Mouse (Mus musculus): ENCODE measurements around the gene Tssk6.

Tssk6 gene

GRCm38 (mm10) chr8:69902163-69903062 is at the start of gene Tssk6, which contains the start of the genes Ndufa13 and Yjefn3:
Gene Tssk6, plus strand, starts transcription at chr8:69902184.
Gene Ndufa13, minus strand, starts transcription at chr8:69902558.
Gene Yjefn3, minus strand, starts transcription at chr8:69902712.
- peak in 1 of 2 experiments; percentile 51 for DNase-seq

- peak in 1 of 2 experiments; percentile 20 for DNase-seq
These were observed 48.1 kb upstream of the Tssk6 start for GRCm38 (mm10) chr8:69853869-69854268.

DNA sequence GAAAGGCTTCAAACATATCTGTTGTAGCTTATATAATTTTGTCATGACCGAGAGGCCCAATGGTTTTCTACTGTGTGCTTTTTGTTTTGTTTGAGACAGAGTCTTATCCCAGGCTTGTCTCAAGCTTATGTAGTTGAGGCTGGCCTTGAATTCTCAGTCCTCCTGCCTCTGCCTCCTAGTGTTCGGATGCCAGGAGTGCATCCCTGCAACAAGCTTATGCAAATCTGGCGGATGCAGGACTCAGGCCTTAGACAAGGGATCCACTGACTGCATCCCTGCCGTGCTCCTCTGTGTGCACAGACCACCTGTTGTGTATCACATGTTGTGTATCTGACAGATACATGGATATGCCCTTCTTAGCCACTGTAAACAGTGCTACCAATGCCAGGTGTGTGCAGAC is 41.2 kb upstream of the Tssk6 start:
- peak in 1 of 2 experiments; percentile 28 for DNase-seq

DNA sequence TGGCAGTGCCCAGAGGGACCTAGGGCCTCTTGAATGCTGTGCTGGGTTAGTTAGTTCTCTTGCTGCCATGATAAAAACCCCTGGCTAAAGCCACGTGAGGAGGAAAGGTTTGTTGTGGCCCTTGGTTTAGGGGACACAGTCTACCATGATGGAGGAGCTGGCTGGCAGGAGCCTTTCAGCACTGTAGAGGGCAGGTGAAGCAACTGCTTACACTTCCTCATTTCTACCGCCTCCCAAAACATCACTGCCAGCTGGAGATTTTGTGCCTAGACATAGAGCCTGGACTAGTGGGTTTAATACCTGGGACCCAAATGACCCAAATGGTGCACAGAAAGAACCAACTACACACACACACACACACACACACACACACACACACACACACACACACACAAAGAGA is 40.7 kb upstream of the Tssk6 start:
- no peak for DNase-seq

DNA sequence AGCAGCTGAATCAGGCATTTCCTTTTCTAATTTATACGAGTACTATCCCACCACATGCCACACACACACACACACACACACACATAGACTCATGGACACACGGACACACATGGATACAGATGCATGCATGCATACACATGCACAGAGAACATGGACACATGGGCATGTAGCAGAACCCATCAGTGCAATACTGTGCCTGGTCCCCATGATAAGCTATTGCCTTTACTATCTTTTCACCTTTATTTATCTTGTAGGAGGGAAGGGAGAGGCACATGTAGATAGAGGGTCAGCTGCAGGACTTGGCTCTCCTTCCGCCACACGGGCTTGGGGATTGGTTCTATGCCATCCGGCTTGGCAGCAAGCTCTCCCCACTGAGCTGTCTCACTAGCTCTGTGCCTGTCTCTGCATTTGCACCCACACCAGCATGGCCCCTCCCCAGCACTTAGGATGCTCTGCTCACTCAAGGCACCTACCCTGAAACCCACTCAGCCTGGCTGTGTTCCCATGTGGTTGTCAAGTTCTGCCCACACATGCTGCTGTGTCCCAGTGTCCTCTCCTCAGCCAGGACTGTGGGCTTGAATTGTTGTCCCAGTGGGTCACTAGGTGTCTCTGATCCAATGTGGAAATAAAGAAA is 38.5 kb upstream of the Tssk6 start:
- no peak for DNase-seq

GRCm38 (mm10) chr8:69864180-69864579 is 37.8 kb upstream of the Tssk6 start:
- no peak for DNase-seq

DNA sequence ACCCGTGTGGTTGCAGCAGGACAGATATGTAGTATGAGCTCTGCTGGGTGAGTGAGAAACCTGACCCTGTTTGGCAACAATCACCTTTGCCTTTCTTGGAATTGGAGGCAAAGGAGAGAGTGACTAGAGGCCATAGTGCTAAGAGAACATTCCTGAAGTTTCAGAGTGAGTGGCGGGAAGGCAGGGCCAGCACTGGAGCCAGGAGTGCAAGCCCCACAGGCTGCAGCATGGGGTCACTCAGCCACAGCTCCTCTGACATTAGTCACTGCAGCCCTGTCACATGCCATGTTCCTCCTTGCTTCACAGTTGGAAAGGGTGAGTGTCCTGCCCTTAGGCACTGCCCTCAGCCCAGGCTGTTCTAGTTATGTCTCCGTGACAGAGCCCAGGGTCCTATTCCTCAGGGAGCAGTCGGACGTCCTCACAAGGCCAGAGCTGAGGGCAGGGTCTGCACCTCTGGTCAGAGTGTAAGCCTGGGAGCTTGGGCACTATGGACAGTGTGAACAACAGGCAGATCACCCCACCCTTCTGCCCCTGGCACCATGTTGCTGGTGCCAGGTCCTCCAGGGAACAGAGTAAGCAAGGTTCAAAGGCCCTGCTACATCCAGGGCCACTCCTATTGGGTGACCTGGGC is 34.2 kb upstream of the Tssk6 start:
- peak; percentile 43 to 48 for DNase-seq

DNA sequence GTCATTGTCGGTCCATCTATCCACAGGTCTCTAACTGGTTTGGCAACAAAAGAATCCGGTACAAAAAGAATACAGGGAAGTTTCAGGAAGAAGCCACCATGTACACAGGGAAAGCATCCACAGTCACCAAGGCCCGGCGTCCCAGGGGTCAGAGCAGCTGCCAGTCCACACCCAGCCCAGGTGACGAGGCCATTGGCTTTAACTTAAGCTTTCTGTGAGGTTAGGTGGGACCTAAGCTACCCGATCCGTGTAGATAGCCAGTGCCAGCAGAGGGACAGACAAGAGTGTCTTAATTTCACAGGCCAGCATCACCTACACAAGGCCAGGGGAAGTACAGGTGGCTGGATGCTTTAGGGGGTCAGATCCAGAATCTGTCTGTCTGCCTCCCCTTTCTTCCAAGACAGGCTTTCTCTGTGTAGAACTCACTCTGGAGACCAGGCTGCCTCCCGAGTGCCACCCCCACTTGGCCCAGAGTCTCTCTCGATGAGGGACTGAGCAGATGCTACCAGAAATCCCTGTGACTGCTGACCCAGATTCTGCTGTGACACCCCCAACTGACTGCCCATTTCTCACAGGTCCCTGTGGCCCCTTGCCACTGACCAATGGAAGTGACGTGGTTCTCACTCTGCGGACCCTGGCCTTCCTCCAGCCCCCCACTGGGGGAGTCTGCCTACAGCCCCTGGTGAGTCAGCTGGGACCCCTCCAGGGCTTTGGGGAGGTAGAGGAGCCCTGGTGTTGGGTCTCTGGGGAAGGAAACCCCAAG is 31.8 kb upstream of the Tssk6 start:
- DNase-seq: no peak

DNA sequence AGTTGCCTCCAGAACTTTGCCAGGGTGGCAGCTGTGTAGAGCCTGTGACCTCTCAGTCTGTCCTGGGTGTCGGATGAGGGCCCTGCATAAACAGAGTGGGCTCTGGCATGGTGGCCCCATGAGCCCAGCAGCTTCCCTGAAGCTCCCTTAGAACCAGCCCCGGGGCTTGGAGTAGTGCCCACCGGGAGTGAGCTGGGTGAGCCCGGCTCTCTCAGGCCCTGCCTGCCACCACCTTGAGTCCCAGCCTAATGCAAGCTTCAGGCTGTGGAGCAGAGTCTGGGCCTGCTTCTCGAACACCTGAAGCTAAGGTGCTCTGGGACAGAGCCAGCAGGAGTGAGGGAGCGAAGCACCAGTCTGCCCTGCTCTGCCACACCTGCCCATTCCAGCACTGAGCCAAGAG is 31.1 kb upstream of the Tssk6 start:
- no peak for DNase-seq

- DNase-seq: peak; percentile 45 to 83
These were observed 27.8 kb upstream of the Tssk6 start for GRCm38 (mm10) chr8:69874155-69874554.

DNA sequence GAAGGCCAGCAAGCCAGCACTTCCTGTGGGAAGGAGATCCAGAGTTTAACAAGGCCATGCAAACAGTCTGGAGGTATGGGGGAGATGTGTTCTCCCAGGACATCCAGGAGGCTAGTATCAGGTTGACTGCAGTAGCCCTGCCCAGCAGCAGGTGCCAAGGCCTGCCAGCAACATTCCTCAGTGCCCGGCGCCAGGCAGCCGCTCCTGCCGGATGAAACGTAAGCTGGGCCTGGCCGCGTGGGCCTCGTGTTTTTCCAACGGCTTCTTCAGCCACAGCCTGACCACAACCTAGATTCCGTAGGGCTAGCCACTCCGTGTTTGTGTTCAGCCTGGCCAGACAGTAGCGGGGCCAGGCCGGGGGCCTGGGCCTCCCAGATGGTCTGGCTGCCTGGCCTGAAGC is 27.3 kb upstream of the Tssk6 start:
- no peak for DNase-seq

DNA sequence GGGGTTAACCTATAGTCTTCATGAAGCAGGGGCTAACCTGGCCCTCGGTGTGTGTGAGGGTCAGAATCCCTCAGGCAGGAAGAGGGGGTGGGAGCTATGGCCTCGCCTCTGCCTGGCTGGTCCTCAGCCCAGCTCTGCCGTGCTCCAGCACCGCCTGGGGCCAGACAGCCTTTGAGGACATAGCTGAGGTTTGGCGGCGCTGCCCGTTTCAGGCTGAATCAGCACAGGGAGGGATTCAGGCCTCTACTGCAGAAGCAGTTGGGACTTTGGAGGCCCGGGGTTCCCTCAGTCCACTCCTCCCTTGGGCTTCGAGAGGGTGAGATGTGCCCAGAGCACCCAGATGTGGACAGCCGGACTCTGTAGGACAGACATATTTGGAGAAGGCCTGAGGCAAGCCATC is 25.9 kb upstream of the Tssk6 start:
- DNase-seq: no peak

DNA sequence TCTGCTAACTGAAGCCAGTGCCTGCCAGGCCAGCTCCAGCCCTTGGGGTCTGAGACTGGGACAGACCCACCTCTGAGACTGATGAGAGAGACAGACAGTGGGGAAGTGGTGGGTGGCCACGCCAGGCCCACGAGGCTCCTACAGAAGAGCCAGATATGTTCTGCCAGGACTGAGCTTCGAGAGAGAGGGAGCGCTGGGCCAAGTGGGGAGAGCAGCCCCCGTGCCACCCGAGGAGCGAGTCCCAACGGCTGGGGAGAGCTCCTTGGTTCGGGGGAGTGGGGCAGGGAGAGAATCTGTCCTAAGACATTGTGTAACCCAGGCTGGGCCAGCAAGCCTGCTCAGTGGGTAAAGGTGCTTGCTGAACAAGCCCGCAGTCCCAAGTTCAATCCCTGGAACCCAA is 25.0 kb upstream of the Tssk6 start:
- no peak for DNase-seq

DNA sequence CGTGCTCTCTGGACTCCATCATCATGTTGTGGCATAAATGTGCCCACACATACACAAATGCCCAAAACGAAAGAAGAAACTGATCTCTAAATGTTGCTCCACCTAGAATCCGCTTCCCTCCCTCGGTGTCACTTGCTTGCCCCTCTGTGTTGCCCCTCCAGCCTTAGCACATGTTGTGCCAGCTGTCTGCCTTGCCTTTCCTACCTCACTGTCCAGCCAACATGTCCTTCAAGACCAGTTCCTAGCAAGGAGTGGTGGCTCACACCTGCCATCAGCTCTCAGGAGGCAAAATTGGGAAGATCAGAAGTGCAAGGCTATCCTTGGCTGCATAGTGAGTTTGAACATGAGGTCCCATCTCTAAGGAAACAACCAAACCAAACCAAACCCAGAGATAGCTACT is 24.6 kb upstream of the Tssk6 start:
- no peak for DNase-seq

GRCm38 (mm10) chr8:69877992-69878391 is 24.0 kb upstream of the Tssk6 start:
- no peak for DNase-seq

DNA sequence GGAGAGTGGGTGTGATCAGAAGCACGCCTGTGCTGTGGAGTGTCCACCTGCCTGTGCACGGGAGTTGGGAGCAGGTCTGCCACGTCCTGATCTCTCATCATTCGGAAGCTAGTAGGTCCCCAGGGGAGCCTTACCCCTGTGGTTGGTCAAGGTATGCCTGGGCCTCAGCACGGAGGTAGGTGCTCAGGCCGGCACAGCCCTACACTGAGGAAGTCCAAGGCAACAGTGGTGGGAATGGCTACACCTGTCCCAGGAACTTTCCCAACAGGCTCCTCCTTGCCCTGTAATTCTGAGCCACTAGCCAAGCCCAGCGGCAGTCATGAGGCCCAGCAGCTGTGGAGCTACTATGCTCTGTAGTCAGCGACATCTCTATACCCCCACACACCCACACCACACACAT is 22.3 kb upstream of the Tssk6 start:
- no peak for DNase-seq

DNA sequence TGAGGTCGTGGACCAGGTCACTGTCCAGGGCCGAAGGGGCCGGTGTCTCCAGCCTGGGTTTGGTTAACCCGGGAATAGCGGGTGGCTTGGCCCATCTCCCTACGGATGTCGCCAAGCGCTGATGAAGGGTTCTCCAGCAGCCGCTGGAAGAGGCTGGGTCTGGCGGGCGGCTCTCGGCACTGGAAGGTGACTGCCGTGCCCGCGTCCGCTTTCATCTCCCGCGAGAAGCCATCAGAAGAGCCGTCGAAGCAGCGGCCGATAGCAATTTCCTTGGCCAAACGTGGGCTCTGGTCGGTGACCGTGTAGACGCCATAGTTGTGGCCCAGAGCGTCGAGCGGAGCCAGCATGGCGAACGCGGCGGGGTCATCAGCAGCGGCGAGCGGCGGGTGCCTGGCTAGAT is 21.1 kb upstream of the Tssk6 start:
- DNase-seq: no peak

DNA sequence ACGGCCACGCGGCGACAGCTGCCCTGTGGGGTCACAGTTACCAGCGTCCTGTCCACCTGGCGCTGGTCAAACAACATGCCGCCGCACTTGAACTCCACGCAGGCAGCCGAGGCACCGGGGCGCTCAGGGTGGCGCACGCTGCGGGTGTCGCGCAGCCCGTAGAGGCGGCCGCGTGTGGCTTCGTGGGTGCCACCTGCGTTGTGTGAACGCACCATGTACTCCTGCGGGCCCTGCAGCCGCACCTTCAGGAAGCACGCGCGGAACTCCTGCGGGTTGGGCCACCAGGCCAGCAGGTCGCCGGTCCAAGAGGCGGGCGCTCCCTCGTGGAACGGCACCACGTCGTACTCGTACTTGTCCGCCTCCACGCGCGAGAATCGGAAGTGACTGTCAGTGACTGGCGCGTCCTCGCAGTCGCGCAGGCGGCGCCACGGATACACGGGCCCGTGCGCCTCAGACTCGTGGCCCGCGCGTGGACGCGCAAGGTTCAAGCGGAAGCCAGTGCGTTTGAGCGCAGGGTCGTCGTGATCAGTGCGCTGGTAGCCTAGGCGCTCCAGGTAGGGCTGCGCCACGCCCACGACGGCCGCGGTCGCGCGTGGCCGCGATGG is 20.6 kb upstream of the Tssk6 start:
- DNase-seq: no peak

DNA sequence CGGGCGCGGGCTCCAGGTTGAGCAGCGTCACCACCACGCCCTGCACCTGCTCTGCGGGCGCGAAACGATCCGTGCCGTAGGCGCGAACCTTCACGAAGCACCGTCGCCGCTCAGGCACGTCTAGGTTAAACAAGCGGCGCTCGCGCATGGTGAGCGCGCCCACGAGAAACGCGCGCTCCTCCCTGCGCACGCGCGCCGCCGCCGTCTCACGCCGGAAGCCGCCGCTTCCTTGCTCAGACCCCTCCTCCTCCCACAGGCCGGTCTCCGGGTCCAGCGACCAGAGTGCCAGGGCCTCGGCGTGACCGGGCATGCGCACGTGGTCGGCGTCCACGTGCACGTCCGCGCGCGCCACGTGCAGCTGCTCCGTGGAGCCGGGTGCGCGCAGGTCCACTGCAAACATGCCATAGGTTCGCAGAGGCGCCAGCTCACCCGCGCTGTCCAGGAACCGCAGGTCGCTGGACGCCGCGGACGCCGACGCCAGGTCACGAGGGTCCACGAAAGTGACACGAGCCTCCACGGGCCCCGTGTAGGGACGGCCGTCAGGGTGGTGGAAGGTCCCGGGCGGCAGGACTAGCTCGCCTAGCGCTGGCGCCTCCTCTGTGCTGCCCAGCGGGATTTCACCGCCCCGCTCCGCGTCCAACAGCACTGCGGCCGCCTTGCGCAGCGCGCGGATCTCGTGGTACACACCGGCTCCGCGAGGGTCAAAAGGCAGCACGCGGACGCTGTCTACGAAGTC is 19.8 kb upstream of the Tssk6 start:
- DNase-seq: peak; percentile 63 to 80

DNA sequence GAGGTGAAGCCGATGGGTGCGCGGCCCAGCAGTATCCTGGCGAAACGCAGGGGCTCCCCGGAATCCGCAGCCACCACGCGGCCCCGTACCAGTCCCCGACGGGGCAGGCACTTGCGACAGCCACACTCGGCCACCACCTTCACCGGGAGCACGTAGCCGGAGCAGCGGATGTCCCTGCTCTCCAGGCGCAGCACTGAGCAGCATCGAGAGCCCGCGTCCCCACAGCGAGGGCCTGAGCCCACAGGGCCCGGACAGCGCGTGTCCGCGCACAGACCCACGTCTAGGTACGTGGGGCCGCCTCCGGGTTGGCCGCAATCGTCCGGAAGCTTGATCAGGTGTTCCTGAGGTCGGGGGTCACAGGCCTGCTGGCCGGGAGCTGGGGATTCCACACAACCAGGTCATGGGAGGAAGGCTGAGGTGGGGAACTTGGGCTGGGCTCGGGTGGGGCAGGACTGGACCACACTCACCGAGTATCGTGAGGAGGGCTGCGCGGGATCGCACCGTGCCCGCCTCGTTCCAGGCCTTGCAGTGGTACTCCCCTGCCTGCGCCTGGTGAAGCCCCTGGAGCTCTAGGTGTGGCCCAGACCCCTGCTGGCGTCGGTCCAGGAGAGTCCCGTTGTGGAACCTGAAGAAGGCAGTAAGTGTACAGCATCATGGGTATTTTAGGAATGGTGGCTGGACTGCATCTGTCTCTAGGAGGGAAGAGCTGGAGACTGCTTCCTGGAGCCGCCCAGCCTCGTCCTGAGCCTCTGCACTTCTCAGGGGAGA is 19.0 kb upstream of the Tssk6 start:
- DNase-seq: no peak

DNA sequence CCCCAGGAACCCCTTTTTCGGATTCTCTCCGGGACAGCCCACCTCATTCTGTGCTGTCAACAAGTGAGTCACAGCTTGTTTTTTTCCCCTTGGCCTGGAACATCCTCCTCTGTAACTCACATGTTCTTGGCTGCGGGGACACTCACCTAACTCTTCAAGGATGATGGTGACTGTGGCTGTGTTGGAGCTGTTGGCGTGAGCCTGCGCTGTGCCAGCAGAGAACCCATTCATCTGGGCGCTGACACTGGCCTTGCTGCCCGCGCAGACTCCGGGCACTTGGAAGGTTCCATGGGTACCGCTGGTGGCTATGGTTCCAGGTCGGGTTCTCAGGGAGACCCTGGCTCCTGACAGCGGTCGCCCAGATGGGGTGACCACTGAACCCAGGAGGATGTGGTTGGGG is 17.8 kb upstream of the Tssk6 start:
- no peak for DNase-seq

Data from kidney, postnatal 36 days (tissue).